Mouse (Mus musculus) ES-E14 (cell line): ENCODE results near the gene Pop5.

Experiments used
- CHD2 ChIP-seq: IDR thresholded peaks from 2 replicates; pipeline ENCODE4 v1.6.1; 2014; ENCODE audit warnings: mild to moderate bottlenecking, low read depth, low read length, inconsistent platforms
- MAFK ChIP-seq: IDR thresholded peaks from 2 replicates; pipeline ENCODE4 v1.6.1; 2014; ENCODE audit warnings: mild to moderate bottlenecking, low read depth, low read length, inconsistent platforms; ENCODE audit not compliant: insufficient read depth
- ZNF384 ChIP-seq: IDR thresholded peaks from 2 replicates; pipeline ENCODE4 v1.6.1; 2012; ENCODE audit warnings: low read depth, low read length, inconsistent platforms

DNA sequence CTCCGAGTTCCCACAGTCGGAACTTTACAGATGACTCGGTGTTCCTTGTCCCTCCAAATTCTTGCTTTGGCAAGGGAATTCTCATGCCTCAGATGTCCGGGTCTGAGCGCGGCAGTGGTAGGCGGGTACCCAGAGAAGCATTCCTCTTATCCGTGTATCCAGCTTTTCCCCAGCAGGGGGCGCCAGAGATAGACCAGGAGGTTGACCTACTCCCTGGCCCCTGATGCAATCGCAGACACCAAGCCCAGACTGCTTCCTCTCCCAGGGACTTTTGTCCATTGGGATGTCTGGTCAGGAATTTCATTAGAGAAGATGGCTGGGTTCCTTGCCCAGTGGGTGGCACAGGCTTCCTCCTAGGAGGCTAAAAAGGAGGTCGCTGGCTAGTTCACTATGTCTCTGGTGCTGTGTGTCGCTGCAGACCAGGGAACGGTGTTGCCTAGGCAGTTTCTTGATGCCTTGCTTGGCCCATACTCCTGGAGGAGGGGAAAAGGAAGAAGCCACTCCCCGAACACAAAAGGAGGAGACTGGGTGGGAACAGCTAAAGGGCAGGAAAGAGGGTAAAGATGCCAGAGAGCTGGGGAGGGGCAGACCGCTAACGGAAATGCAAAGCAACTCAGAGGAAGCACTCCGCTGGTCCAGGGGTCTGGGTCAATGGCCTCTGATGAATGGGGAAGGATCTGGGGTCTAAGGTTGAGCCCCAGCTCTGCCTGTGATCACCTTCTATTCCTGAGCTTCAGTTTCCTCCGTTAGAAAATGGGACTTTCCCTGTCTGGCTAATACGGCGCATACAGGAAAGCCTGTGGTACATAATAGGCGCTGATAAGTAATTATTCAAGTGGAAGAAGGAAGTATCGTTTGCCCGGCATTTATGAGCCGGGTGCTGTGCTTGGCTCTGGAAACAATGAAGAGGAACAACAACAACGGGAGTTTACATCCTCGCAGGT is 48.2 kb upstream of the Pop5 start:
- TF ChIP-seq ZNF384 (no peak), MAFK (no peak), CHD2 (no peak)
